Comparison of ENCODE assay signal across 14 mouse cellular contexts in the genomic region with DNA sequence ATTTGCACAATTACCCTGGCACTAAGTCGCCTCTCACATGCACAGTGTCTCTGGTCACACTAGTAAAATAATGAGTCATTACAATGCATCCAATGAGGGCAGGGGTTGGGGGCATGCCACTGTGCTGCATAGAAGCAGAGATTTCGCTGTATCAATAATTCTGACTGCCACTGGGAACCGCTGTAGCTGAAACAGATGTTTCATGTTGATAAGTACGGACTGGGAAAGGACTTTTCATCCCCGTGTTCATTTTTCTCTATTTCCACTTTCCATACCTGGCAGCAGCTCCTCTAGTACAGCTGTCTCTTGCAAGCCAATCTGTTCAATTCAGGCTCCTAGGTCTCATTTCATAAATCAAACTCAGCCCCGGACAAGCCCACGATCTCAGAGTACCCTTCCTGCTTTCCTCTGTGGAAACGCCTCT.
DNase-seq lines count a peak whose midpoint lies in the region; ATAC-seq and TF ChIP-seq lines count a peak whose summit lies in the region.
"Had no signal": no experiment of that assay in that cellular context is flagged by ENCODE, and none has a peak within 500 bp of the region (broad histone marks: within the 10 kb centered on the region; RNA-seq: fewer than 3 reads in every experiment).

No protein-coding gene starts in this region.

- H3K4me2 ChIP-seq in lung, embryonic 15.5 days, result 0 out of 2 replicates have a peak overlapping the region, but pooled peaks have one; percentile 2
- peak overlapping the region; percentile 44 for H3K4me2 ChIP-seq in hindbrain, embryonic 14.5 days (replicated peaks)
- H3K4me2 ChIP-seq in midbrain, postnatal 0 days (ENCODE audit: low read depth, low read length, poor library complexity, severe bottlenecking), result peak overlapping the region; percentile 12
- H3K4me2 ChIP-seq: heart, embryonic 15.5 days had no signal

- no peaks in the 10 kb centered on the region for H3K36me3 ChIP-seq in lung, embryonic 15.5 days
- no peaks in the 10 kb centered on the region for H3K36me3 ChIP-seq in hindbrain, embryonic 14.5 days (replicated peaks; ENCODE audit: control insufficient read depth, insufficient read depth)
- no peaks in the 10 kb centered on the region for H3K36me3 ChIP-seq in midbrain, postnatal 0 days (ENCODE audit: insufficient read depth, low read length)
- H3K36me3 ChIP-seq: heart, embryonic 15.5 days had no signal

- peak; percentile 28; the same call in 1 of the 2 replicates for TF ChIP-seq CTCF in midbrain, postnatal 0 days (IDR thresholded peaks at IDR 0.05)

- H3K27me3 ChIP-seq in lung, embryonic 15.5 days, result no peaks in the 10 kb centered on the region
- H3K27me3 ChIP-seq in hindbrain, embryonic 14.5 days (ENCODE audit: control insufficient read depth, insufficient read depth, low read length), result no peaks in the 10 kb centered on the region
- H3K27me3 ChIP-seq in midbrain, postnatal 0 days (ENCODE audit: insufficient read depth, low read length), result no peaks in the 10 kb centered on the region
- H3K27me3 ChIP-seq: heart, embryonic 15.5 days had no signal

- H3K4me3 ChIP-seq in lung, embryonic 15.5 days, result no peak overlapping the region
- H3K4me3 ChIP-seq in hindbrain, embryonic 14.5 days (replicated peaks; ENCODE audit: low read length), result peak overlapping the region; percentile 12
- H3K4me3 ChIP-seq in midbrain, postnatal 0 days (ENCODE audit: low read depth, low read length), result no peak overlapping the region
- H3K4me3 ChIP-seq: heart, embryonic 15.5 days had no signal

- H3K4me1 ChIP-seq in lung, embryonic 15.5 days, result no peaks in the 10 kb centered on the region; the same call in 1 of the 2 replicates
- peaks cover 14% of the 10 kb centered on the region for H3K4me1 ChIP-seq in hindbrain, embryonic 14.5 days (replicated peaks; ENCODE audit: control insufficient read depth, insufficient read depth, low read length)
- peaks cover 3% of the 10 kb centered on the region; the same call in 1 of the 2 replicates for H3K4me1 ChIP-seq in midbrain, postnatal 0 days (ENCODE audit: insufficient read depth, low read length)
- H3K4me1 ChIP-seq: heart, embryonic 15.5 days had no signal

- ATAC-seq in frontal cortex, adult (ENCODE audit: low TSS enrichment), result peak; percentile 68
- no peak for ATAC-seq in lung, embryonic 15.5 days (ENCODE audit: borderline replicate concordance, extremely low read depth, low FRiP score, low TSS enrichment)
- peak; percentile 82 for ATAC-seq in hindbrain, embryonic 14.5 days (ENCODE audit: low FRiP score)
- ATAC-seq in midbrain, postnatal 0 days (ENCODE audit: low FRiP score), result no peak
- no peak for ATAC-seq in granulocyte monocyte progenitor cell, adult 5-6 weeks (replicated peaks; ENCODE audit: poor library complexity, severe bottlenecking)

- H3K9ac ChIP-seq in lung, embryonic 15.5 days, result no peak overlapping the region
- peak overlapping the region; percentile 35 for H3K9ac ChIP-seq in hindbrain, embryonic 14.5 days
- no peak overlapping the region for H3K9ac ChIP-seq in midbrain, postnatal 0 days (replicated peaks; ENCODE audit: low read length, poor library complexity, severe bottlenecking)
- H3K9ac ChIP-seq: heart, embryonic 15.5 days had no signal

- WGBS in lung, embryonic 15.5 days, result 40% methylated on average over 8 of the region's 8 CpGs
- 23% methylated on average over 8 of the region's 8 CpGs for WGBS in hindbrain, embryonic 14.5 days
- WGBS in midbrain, postnatal 0 days, result 24% methylated on average over 8 of the region's 8 CpGs

- no peak overlapping the region for H3K27ac ChIP-seq in lung, embryonic 15.5 days
- H3K27ac ChIP-seq in hindbrain, embryonic 14.5 days, result peak overlapping the region; percentile 78
- peak overlapping the region; percentile 1; the same call in 1 of the 2 replicates for H3K27ac ChIP-seq in midbrain, postnatal 0 days (ENCODE audit: low read depth, low read length)
- H3K27ac ChIP-seq: heart, embryonic 15.5 days had no signal

- H3K9me3 ChIP-seq in lung, embryonic 15.5 days, result no peaks in the 10 kb centered on the region
- H3K9me3 ChIP-seq in hindbrain, embryonic 14.5 days (ENCODE audit: control insufficient read depth, low read length), result no peaks in the 10 kb centered on the region
- H3K9me3 ChIP-seq in midbrain, postnatal 0 days (ENCODE audit: low read length), result no peaks in the 10 kb centered on the region
- H3K9me3 ChIP-seq: heart, embryonic 15.5 days had no signal

- DNase-seq in frontal cortex, postnatal 36 days (ENCODE audit: low spot score in 2 of 2), result no peak
- no peak for DNase-seq in lung, postnatal 10 days
- peak; percentile 61 for DNase-seq in hindbrain, embryonic 14.5 days (ENCODE audit: low spot score)
- DNase-seq in midbrain, postnatal 0 days (ENCODE audit: low spot score), result peak; percentile 68
- DNase-seq in ovary, postnatal 14 days (ENCODE audit: low spot score), result no peak
- DNase-seq: adrenal gland, adult 8-10 months; cerebellum, adult 8-10 months; gastrocnemius, postnatal 25 days; kidney, adult 18-20 months; thymus, postnatal 4 days had no signal

Comparison
In these comparisons a context has a peak if more than half of its experiments do, and no peak if none do; other contexts are left out.
1. ATAC-seq: peak in frontal cortex, adult (single experiment) and hindbrain, embryonic 14.5 days (single experiment); none in lung, embryonic 15.5 days (single experiment), midbrain, postnatal 0 days (single experiment) and granulocyte monocyte progenitor cell, adult 5-6 weeks (single experiment).
2. DNase-seq: peak in hindbrain, embryonic 14.5 days (single experiment) and midbrain, postnatal 0 days (single experiment); none in frontal cortex, postnatal 36 days (0 of 2), lung, postnatal 10 days (single experiment) and ovary, postnatal 14 days (single experiment).
3. Peak in every context shown above with its lines, with median percentiles within 50 percentile points of each other: H3K4me2 ChIP-seq.